Mouse (Mus musculus) thymus, postnatal 10 days (tissue): ENCODE measurements around the gene Erc1.

Source experiments
- DNase-seq, 2 experiments: peaks; one replicate each; pipeline ENCODE4 v3.0.0; 2021; ENCODE audit warnings: low spot score in 2 of 2

Erc1 gene

GRCm38 (mm10) chr6:119521931-119522391 is 326.0 kb downstream of the Erc1 start:
- DNase-seq = peak; percentile 28 to 48

- no peak for DNase-seq
These were observed 326.5 kb downstream of the Erc1 start for GRCm38 (mm10) chr6:119521482-119521900.
